Mouse (Mus musculus) ES-E14 (cell line): ENCODE data around the gene Nrap. TPM values are rescaled to one million over a fixed set of nuclear protein-coding genes. Genes with fewer than 3 reads are reported as not detected.
A peak's percentile ranks its signal among the peaks of the same experiment; 100 is the strongest.
"Not testable (repeated sequence)": the region's sequence is repeated elsewhere in the genome, so short reads cannot be mapped to it uniquely, and the experiment has no call there.

ENCODE experiments used
- DNase-seq: peaks from one replicate; pipeline ENCODE4 v3.0.0-alpha.2; 2013; ENCODE audit warnings: low read depth, low spot score
- H3K27ac ChIP-seq: 2 replicates; pipeline ENCODE4 v1.5.1; 2012; ENCODE audit warnings: low read depth, mild to moderate bottlenecking, low read length, moderate library complexity, mixed read lengths; ENCODE audit not compliant: poor library complexity, insufficient read depth, severe bottlenecking
- H3K36me3 ChIP-seq: 2 replicates; pipeline ENCODE4 v1.6.1; 2012; ENCODE audit warnings: mild to moderate bottlenecking, low read length, moderate library complexity, mixed read lengths; ENCODE audit not compliant: control insufficient read depth, poor library complexity, insufficient read depth, severe bottlenecking
- H3K4me1 ChIP-seq, 2 experiments: fragments of 150-350 bp in 1 of 2; sonication (generic) in 1 of 2; 2 replicates each; pipeline ENCODE4 v1.6.1; 2012; ENCODE audit warnings: low read length in 2 of 2, mild to moderate bottlenecking in 1 of 2, mixed read lengths in 1 of 2; ENCODE audit not compliant: control insufficient read depth in 2 of 2, insufficient read depth in 2 of 2, poor library complexity in 1 of 2
- H3K4me3 ChIP-seq, 2 experiments: fragments of 150-350 bp in 1 of 2; sonication (generic) in 1 of 2; 2 replicates each; pipeline ENCODE4 v1.5.1; 2012; ENCODE audit warnings: low read length in 2 of 2, low read depth in 1 of 2, mild to moderate bottlenecking in 1 of 2, mixed read lengths in 1 of 2; ENCODE audit not compliant: insufficient read depth in 1 of 2, poor library complexity in 1 of 2, severe bottlenecking in 1 of 2
- H3K9ac ChIP-seq: 2 replicates; pipeline ENCODE4 v1.6.1; 2012; ENCODE audit warnings: low read depth, mild to moderate bottlenecking, low read length, mixed read lengths; ENCODE audit not compliant: poor library complexity, insufficient read depth, severe bottlenecking
- H3K9me3 ChIP-seq: fragments of 150-350 bp; sonication (generic); 2 replicates; pipeline ENCODE4 v1.6.1; 2012; ENCODE audit warnings: low read depth, mild to moderate bottlenecking, low read length; ENCODE audit not compliant: control insufficient read depth, insufficient read depth
- CHD2 ChIP-seq: IDR thresholded peaks from 2 replicates; pipeline ENCODE4 v1.6.1; 2014; ENCODE audit warnings: mild to moderate bottlenecking, low read depth, low read length, inconsistent platforms
- HCFC1 ChIP-seq: IDR thresholded peaks from 2 replicates; pipeline ENCODE4 v1.6.1; 2012; ENCODE audit warnings: low read length, inconsistent platforms, borderline replicate concordance; ENCODE audit not compliant: insufficient read depth
- MAFK ChIP-seq: IDR thresholded peaks from 2 replicates; pipeline ENCODE4 v1.6.1; 2014; ENCODE audit warnings: mild to moderate bottlenecking, low read depth, low read length, inconsistent platforms; ENCODE audit not compliant: insufficient read depth
- ZC3H11A ChIP-seq: IDR thresholded peaks from 2 replicates; pipeline ENCODE4 v1.6.1; 2012; ENCODE audit warnings: low read depth, mild to moderate bottlenecking, inconsistent platforms, low read length, borderline replicate concordance
- ZNF384 ChIP-seq: IDR thresholded peaks from 2 replicates; pipeline ENCODE4 v1.6.1; 2012; ENCODE audit warnings: low read depth, low read length, inconsistent platforms
- in situ Hi-C, 2 experiments: fragments of 600-800 bp; cut with MboI; formaldehyde crosslinking; loops; one replicate each; pipeline ENCODE4 v1.15.1; 2025; ENCODE audit warnings: low sequenced_read_pairs in 2 of 2, inconsistent platforms in 1 of 2; ENCODE audit not compliant: unreplicated experiment in 2 of 2
- total RNA-seq: library from RNA; depleted of rRNA; stranded (reverse); fragments of 300-350 nt; gene quantifications from 2 replicates; pipeline ENCODE4 v1.2.3, GENCODE M21; 2012

Gene Nrap
- total RNA-seq, 1 experiment, result 0.09 TPM

DNA sequence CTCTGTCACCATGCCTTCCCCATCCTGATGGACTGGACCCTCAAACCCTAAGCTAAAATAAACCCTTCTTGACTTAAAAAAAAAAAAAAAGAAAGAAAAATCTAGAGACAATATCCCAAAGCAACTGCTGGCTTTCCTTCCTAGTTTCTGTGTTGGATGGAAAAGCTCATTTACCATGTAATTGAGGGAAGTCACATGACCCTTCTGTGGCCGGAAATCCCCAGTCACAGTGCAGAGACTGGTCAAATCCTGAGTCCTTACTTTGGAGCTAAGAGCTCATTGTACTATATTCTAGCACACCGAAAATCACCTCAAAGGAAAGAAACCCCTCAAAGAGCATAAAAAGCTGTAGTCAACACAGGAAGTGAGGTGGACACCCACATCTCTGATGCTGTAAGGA is 30.9 kb downstream of the Nrap start:
- TF ChIP-seq ZNF384, result no peak
- TF ChIP-seq CHD2, result no peak
- TF ChIP-seq ZC3H11A, result no peak
- TF ChIP-seq HCFC1, result no peak
- TF ChIP-seq MAFK, result no peak
- in situ Hi-C loops, result no loop called here

DNA sequence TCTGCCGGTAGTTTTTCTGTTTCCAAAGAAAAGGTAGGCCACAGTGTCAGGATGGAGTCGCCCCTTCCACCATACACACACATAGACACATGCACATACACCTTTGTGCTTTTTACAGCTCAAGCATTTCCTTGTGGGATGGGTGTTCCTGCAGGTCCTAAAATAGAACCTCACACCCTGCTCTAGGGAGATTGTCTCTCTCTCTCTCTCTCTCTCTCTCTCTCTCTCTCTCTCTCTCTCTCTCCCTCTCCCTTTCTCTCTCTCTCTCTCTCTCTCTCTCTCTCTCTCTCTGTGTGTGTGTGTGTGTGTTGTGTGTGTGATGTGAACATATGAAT is 32.5 kb downstream of the Nrap start:
- H3K4me3 ChIP-seq, H3K36me3 ChIP-seq, H3K9ac ChIP-seq, in situ Hi-C loops, DNase-seq, H3K27ac ChIP-seq, H3K4me1 ChIP-seq, H3K9me3 ChIP-seq: not testable (repeated sequence)

More for the DNA sequence above, 30.9 kb downstream of the Nrap start:
- no peak for DNase-seq
- Histone ChIP-seq H3K9ac (no peak overlapping the region), H3K9me3 (no peaks in the 10 kb centered on the region), H3K36me3 (no peaks in the 10 kb centered on the region), H3K27ac (no peak overlapping the region), H3K4me1 (no peaks in the 10 kb centered on the region), H3K4me3 (no peak overlapping the region)

DNA sequence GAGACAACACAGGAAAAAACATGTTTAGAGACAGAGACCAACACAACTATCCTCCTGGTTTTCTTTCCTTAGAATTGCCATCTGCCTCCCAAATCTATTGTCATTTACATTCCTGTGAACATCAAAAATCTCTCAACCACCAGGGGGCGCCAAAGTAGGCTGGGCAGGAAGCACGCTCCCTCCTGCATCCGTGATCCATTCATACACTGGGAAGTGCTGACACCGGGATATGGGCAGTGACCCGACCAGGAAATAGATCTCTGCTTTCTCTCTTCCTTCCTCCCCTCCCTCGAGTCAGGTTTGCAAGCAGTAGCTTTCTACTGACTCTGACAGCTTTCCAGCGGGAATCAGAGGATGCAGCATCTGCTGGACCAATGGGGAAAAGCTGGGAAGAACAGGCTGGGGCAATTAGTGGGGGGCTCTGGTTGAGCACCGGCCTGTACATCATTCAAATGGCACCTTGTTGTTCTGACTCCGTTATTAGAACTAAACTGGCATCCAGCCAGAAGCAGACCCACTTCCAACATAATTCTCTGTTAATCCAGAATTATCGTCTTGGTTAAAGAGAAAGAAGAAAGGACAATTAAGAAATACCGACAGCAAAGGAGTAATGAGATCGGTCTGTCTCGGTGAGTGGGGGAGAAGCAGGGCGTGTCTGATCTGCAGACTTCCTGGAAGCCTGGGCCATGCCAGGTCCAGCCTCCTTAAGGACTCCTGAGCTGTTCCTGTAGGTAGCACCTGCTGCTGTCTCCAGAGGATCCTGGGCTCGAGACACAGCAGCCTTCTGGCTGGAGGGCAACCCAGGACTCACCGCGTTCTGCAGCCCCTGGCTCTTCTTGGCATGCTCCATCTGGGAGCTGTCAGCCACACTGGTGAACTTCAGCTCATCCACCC is 33.1 kb downstream of the Nrap start:
- Histone ChIP-seq H3K27ac (no peak overlapping the region), H3K9me3 (no peaks in the 10 kb centered on the region), H3K4me3 (no peak overlapping the region), H3K36me3 (no peaks in the 10 kb centered on the region), H3K9ac (no peak overlapping the region), H3K4me1 (no peaks in the 10 kb centered on the region)
- in situ Hi-C loops, result no loop called here
- no peak for TF ChIP-seq HCFC1
- TF ChIP-seq ZNF384, result no peak
- TF ChIP-seq ZC3H11A, result no peak
- no peak for TF ChIP-seq CHD2
- peak; percentile 66; the same call in 1 of the 2 replicates for TF ChIP-seq MAFK
- DNase-seq, result peak; percentile 82

DNA sequence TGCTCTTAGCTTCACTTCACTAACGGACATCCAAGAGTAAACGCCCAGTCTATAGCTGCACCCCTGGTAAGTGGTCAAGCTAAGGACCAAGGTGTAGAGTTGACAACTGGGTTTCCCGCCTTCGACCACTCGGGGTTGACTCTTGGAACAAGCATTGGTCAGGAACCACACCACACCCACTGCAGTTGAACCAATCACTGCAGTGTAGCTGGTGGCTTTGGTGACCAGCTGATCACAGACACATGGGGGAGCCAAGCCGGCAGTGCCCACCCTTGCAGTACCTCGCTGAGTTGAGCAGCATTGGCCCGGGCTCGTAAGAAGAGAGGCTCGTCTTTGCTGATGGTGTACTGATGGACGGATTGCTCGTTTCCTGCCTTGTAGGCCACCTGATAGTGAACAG is 34.6 kb downstream of the Nrap start:
- H3K4me3 ChIP-seq, result no peak overlapping the region
- in situ Hi-C loops, result no loop called here
- TF ChIP-seq HCFC1 (no peak), CHD2 (no peak), MAFK (no peak), ZC3H11A (no peak), ZNF384 (no peak)
- no peak overlapping the region for H3K27ac ChIP-seq
- DNase-seq, result no peak
- H3K36me3 ChIP-seq, result no peaks in the 10 kb centered on the region
- no peaks in the 10 kb centered on the region for H3K9me3 ChIP-seq
- no peaks in the 10 kb centered on the region for H3K4me1 ChIP-seq
- no peak overlapping the region for H3K9ac ChIP-seq

DNA sequence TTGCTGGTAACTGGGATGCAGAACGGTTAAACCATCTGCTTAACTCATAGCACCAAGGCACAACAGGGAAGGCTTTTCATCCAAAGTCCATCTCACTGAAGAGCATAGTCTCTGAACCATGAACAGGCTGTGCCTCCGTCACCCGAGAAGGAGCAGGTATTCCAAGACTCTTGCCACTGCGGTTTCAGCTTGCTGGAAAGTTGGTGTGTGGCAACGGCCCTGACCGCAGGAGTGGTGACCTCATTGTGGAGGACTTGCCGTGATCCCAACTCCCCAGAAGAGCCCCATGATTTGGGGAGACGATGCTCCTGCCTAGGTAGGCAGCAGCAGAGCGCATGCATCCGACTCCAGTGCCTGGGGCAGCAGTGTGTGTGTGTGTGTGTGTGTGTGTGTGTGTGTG is 36.1 kb downstream of the Nrap start:
- H3K27ac ChIP-seq, result no peak overlapping the region
- H3K9ac ChIP-seq, result no peak overlapping the region
- TF ChIP-seq CHD2, result no peak
- TF ChIP-seq MAFK, result no peak
- no peak for TF ChIP-seq HCFC1
- no peak for TF ChIP-seq ZNF384
- TF ChIP-seq ZC3H11A, result no peak
- H3K4me1 ChIP-seq, result no peaks in the 10 kb centered on the region
- no peaks in the 10 kb centered on the region for H3K36me3 ChIP-seq
- in situ Hi-C loops, result no loop called here
- H3K9me3 ChIP-seq, result no peaks in the 10 kb centered on the region
- DNase-seq, result no peak
- H3K4me3 ChIP-seq, result no peak overlapping the region
